Mouse (Mus musculus): ENCODE measurements around the gene Pate2. TPM values are rescaled to one million over a fixed set of nuclear protein-coding genes. Genes with fewer than 3 reads are reported as not detected.

Gene Pate2
- total and polyA plus RNA-seq, 3 experiments: 0.23 to 0.29 TPM; not detected in 1

DNA sequence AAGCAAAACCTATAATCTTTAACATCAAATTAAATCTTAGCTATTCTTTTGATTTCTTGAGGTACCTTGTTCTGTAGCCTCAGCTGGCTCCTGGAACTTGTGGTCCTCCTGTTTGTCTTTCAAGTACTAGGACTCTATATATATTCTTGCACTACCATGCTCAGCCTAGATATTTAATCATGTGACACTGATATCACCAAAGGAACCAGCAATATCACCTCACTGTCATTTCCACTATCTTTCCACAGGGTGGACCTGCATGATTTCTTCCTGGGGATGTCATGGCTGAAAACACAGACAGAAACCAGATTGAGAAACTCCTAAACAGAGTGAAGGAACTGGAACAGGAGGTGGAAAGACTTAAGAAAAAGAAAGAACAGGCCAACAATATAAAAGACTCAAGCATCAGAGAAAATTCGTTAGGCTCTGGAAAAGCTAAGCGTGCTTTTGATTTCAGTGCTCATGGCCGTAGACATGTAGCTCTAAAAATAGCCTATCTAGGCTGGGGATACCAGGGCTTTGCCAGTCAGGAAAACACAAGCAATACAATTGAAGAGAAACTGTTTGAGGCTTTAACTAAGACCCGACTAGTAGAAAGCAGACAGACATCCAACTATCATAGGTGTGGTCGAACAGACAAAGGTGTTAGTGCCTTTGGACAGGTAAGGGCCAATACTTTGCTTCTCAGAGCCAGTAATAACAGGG lies 5.4 kb upstream of the Pate2 start:
- no peaks in the 10 kb centered on the region for H3K27me3 ChIP-seq (ENCODE audit: control insufficient read depth in 1 of 2, insufficient read depth in 2 of 2, low read length in 2 of 2)
- H3K36me3 ChIP-seq (ENCODE audit: control insufficient read depth in 1 of 2, insufficient read depth in 2 of 2, low read length in 2 of 2): peaks cover 18 to 51% of the 10 kb centered on the region in 2 experiments
- peaks cover 31% of the 10 kb centered on the region for H3K79me2 ChIP-seq (ENCODE audit: control insufficient read depth, insufficient read depth, low read length, poor library complexity)
- TF ChIP-seq JUND (IDR thresholded peaks at IDR 0.05; ENCODE audit: low read depth, low read length) (no peak), USF1 (IDR thresholded peaks at IDR 0.05; ENCODE audit: low read depth, low read length) (peak; percentile 57; the same call in 1 of the 2 replicates), RAD21 (IDR thresholded peaks at IDR 0.05; ENCODE audit: low read depth, low read length) (no peak), POLR2AphosphoS2 (IDR thresholded peaks at IDR 0.05; ENCODE audit: low read length) (no peak), ZKSCAN1 (IDR thresholded peaks at IDR 0.05; ENCODE audit: low read depth, low read length) (no peak), ELF1 (IDR thresholded peaks at IDR 0.05; ENCODE audit: low read depth, low read length) (no peak), ZMIZ1 (IDR thresholded peaks at IDR 0.05; ENCODE audit: low read depth, low read length) (peak; percentile 48; the same call in 1 of the 2 replicates), BHLHE40 (IDR thresholded peaks at IDR 0.05; ENCODE audit: borderline replicate concordance, low read depth, low read length) (no peak), TAL1 (IDR thresholded peaks at IDR 0.05; ENCODE audit: low read length) (no peak)
- no peak overlapping the region for H3K4me3 ChIP-seq (ENCODE audit: control insufficient read depth in 1 of 2, insufficient read depth in 1 of 2, low read depth in 2 of 2, low read length in 2 of 2)
- H3K9me3 ChIP-seq (replicated peaks; ENCODE audit: insufficient read depth, low read length): no peaks in the 10 kb centered on the region
- no peak overlapping the region for H3K27ac ChIP-seq (ENCODE audit: control insufficient read depth, low read depth, low read length)
- no peak overlapping the region for H3K9ac ChIP-seq (ENCODE audit: control insufficient read depth, low read depth, low read length, poor library complexity, severe bottlenecking)
- peaks cover 0 to 10% of the 10 kb centered on the region in 2 experiments; a peak in 3 of 4 replicates for H3K4me1 ChIP-seq (ENCODE audit: control insufficient read depth in 1 of 2, insufficient read depth in 2 of 2, low read length in 2 of 2)
- no peak for DNase-seq (ENCODE audit: low read depth, low spot score)

DNA sequence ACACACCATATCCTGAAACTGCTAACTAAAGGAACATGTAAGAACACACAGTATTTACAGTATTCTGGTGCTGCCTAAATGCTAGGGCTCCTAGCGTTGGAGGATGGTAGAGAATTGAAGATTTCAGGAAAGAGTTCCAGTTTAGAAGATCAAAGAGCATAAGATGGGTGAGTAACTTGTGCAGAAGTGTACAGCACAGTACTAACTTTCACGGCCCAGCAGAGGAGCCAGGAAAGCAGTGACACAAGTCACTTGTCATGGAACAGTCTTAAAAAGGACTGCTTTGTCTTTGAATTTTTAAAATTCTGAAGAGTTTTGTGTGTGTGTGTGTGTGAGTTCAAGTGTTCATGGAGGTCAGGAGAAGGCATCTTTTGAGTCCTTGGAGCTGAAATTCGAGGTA lies 2.1 kb upstream of the Pate2 start:
- Histone ChIP-seq H3K36me3 (ENCODE audit: control insufficient read depth in 1 of 2, insufficient read depth in 2 of 2, low read length in 2 of 2) (peaks cover 9 to 33% of the 10 kb centered on the region in 2 experiments), H3K4me1 (ENCODE audit: control insufficient read depth in 1 of 2, insufficient read depth in 2 of 2, low read length in 2 of 2) (peaks cover 0 to 6% of the 10 kb centered on the region in 2 experiments; a peak in 1 of 4 replicates), H3K4me3 (ENCODE audit: control insufficient read depth in 1 of 2, insufficient read depth in 1 of 2, low read depth in 2 of 2, low read length in 2 of 2) (no peak overlapping the region), H3K9ac (ENCODE audit: control insufficient read depth, low read depth, low read length, poor library complexity, severe bottlenecking) (no peak overlapping the region), H3K9me3 (replicated peaks; ENCODE audit: insufficient read depth, low read length) (no peaks in the 10 kb centered on the region), H3K27ac (ENCODE audit: control insufficient read depth, low read depth, low read length) (no peak overlapping the region), H3K79me2 (ENCODE audit: control insufficient read depth, insufficient read depth, low read length, poor library complexity) (peaks cover 13% of the 10 kb centered on the region), H3K27me3 (ENCODE audit: control insufficient read depth in 1 of 2, insufficient read depth in 2 of 2, low read length in 2 of 2) (no peaks in the 10 kb centered on the region)
- TF ChIP-seq MAX (IDR thresholded peaks at IDR 0.05; ENCODE audit: low read length) (no peak), POLR2AphosphoS2 (IDR thresholded peaks at IDR 0.05; ENCODE audit: low read length) (no peak), ETS1 (IDR thresholded peaks at IDR 0.05; ENCODE audit: low read depth, low read length) (no peak), TBP (IDR thresholded peaks at IDR 0.05; ENCODE audit: low read depth, low read length) (no peak), HCFC1 (IDR thresholded peaks at IDR 0.05; ENCODE audit: low read depth, low read length) (no peak), RCOR1 (IDR thresholded peaks at IDR 0.05; ENCODE audit: low read depth, low read length) (no peak), USF1 (IDR thresholded peaks at IDR 0.05; ENCODE audit: low read depth, low read length) (no peak)
- no peak for DNase-seq (ENCODE audit: low read depth, low spot score)
